Mouse (Mus musculus) liver, embryonic 14.5 days (tissue): ENCODE results near the gene Slc22a26.

ENCODE experiments used
- CTCF ChIP-seq: IDR thresholded peaks from 2 replicates; pipeline ENCODE4 v1.5.1; 2016; ENCODE audit warnings: antibody characterized with exemption, low read depth, control low read depth
- EP300 ChIP-seq: IDR thresholded peaks from 2 replicates; pipeline ENCODE4 v1.6.1; 2016; ENCODE audit warnings: antibody characterized with exemption, low read depth

GRCm38 (mm10) chr19:7766124-7766523 lies 36.3 kb downstream of the Slc22a26 start:
- TF ChIP-seq CTCF = no peak
- no peak for TF ChIP-seq EP300
